Mouse (Mus musculus) adrenal gland, postnatal 36 days (tissue): ENCODE measurements around the gene Ubxn10. TPM values are rescaled to one million over a fixed set of nuclear protein-coding genes. Genes with fewer than 3 reads are reported as not detected.

Source experiments
- DNase-seq, 2 experiments: peaks; one replicate each; pipeline ENCODE4 v3.0.0; 2021; ENCODE audit warnings: mixed read lengths in 1 of 2
- total RNA-seq, 2 experiments: library from RNA; stranded (reverse); gene quantifications; 2 replicates each; pipeline ENCODE4 v1.2.3; 2021

The Ubxn10 gene
- total RNA-seq, 2 experiments from 2014 or later = 0.76 to 0.79 TPM

- DNase-seq = no peak
Observed at GRCm38 (mm10) chr4:138734105-138734504, 2.9 kb downstream of the Ubxn10 start.

GRCm38 (mm10) chr4:138729018-138729703 lies 7.8 kb downstream of the Ubxn10 start:
- DNase-seq = peak in 1 of 2 experiments; percentile 28

GRCm38 (mm10) chr4:138725751-138726150 lies 11.2 kb downstream of the Ubxn10 start:
- DNase-seq = peak; percentile 34

- peak; percentile 80 to 86 for DNase-seq
Observed at GRCm38 (mm10) chr4:138725127-138725461, 11.9 kb downstream of the Ubxn10 start.

- no peak for DNase-seq
Observed at GRCm38 (mm10) chr4:138724354-138725126, 12.4 kb downstream of the Ubxn10 start, which contains the start of gene Pla2g2c. Gene Pla2g2c (plus strand): TSS chr4:138724792.

- no peak for DNase-seq
Observed at GRCm38 (mm10) chr4:138723493-138724281, 13.3 kb downstream of the Ubxn10 start.

GRCm38 (mm10) chr4:138719264-138719596 lies 17.7 kb downstream of the Ubxn10 start:
- no peak for DNase-seq

- DNase-seq = no peak
Observed at GRCm38 (mm10) chr4:138718586-138719263, 18.2 kb downstream of the Ubxn10 start.

GRCm38 (mm10) chr4:138716697-138717096 lies 20.3 kb downstream of the Ubxn10 start:
- no peak for DNase-seq

- no peak for DNase-seq
Observed at GRCm38 (mm10) chr4:138714186-138714585, 22.8 kb downstream of the Ubxn10 start.

- no peak for DNase-seq
Observed at GRCm38 (mm10) chr4:138712621-138713020, 24.3 kb downstream of the Ubxn10 start.

- no peak for DNase-seq
Observed at GRCm38 (mm10) chr4:138712096-138712495, 24.9 kb downstream of the Ubxn10 start.

- no peak for DNase-seq
Observed at GRCm38 (mm10) chr4:138711051-138711820, 25.7 kb downstream of the Ubxn10 start.

- no peak for DNase-seq
Observed at GRCm38 (mm10) chr4:138710633-138711032, 26.3 kb downstream of the Ubxn10 start.

- DNase-seq = no peak
Observed at GRCm38 (mm10) chr4:138709944-138710343, 27.0 kb downstream of the Ubxn10 start.

GRCm38 (mm10) chr4:138709246-138709645 lies 27.7 kb downstream of the Ubxn10 start:
- no peak for DNase-seq

GRCm38 (mm10) chr4:138708636-138709035 lies 28.3 kb downstream of the Ubxn10 start:
- DNase-seq = peak; percentile 71 to 82

- no peak for DNase-seq
Observed at GRCm38 (mm10) chr4:138706620-138707019, 30.3 kb downstream of the Ubxn10 start.

- no peak for DNase-seq
Observed at GRCm38 (mm10) chr4:138704169-138704568, 32.8 kb downstream of the Ubxn10 start.

GRCm38 (mm10) chr4:138703591-138703990 lies 33.4 kb downstream of the Ubxn10 start:
- no peak for DNase-seq

GRCm38 (mm10) chr4:138702528-138702927 lies 34.4 kb downstream of the Ubxn10 start:
- DNase-seq = no peak
